Comparison of ENCODE assay signal across 11 mouse cellular contexts in genomic region chr6:66943367-66944189, GRCm38 (mm10). TPM values are rescaled to one million over a fixed set of nuclear protein-coding genes. Genes with fewer than 3 reads are reported as not detected.
A peak's percentile ranks its signal among the peaks of the same experiment; 100 is the strongest.
DNase-seq lines count a peak whose midpoint lies in the region; ATAC-seq and TF ChIP-seq lines count a peak whose summit lies in the region.
"Had no signal": no experiment of that assay in that cellular context is flagged by ENCODE, and none has a peak within 500 bp of the region (broad histone marks: within the 10 kb centered on the region; RNA-seq: fewer than 3 reads in every experiment).

No protein-coding gene starts in this region.

- no peaks in the 10 kb centered on the region for H3K36me3 ChIP-seq in heart, embryonic 10.5 days
- no peaks in the 10 kb centered on the region for H3K36me3 ChIP-seq in midbrain, embryonic 10.5 days
- no peaks in the 10 kb centered on the region for H3K36me3 ChIP-seq in midbrain, postnatal 0 days (ENCODE audit: insufficient read depth, low read length)
- H3K36me3 ChIP-seq in forebrain, embryonic 15.5 days, result no peaks in the 10 kb centered on the region
- H3K36me3 ChIP-seq in stomach, embryonic 16.5 days (ENCODE audit: control insufficient read depth, insufficient read depth, low read length), result no peaks in the 10 kb centered on the region
- H3K36me3 ChIP-seq: limb, embryonic 12.5 days had no signal

- H3K27me3 ChIP-seq in heart, embryonic 10.5 days (ENCODE audit: insufficient read depth, poor library complexity, severe bottlenecking), result no peaks in the 10 kb centered on the region
- no peaks in the 10 kb centered on the region for H3K27me3 ChIP-seq in midbrain, embryonic 10.5 days (ENCODE audit: low read depth, poor library complexity, severe bottlenecking)
- no peaks in the 10 kb centered on the region for H3K27me3 ChIP-seq in midbrain, postnatal 0 days (ENCODE audit: insufficient read depth, low read length)
- H3K27me3 ChIP-seq in forebrain, embryonic 15.5 days, result no peaks in the 10 kb centered on the region
- no peaks in the 10 kb centered on the region for H3K27me3 ChIP-seq in stomach, embryonic 16.5 days (ENCODE audit: control insufficient read depth, insufficient read depth, low read length)
- H3K27me3 ChIP-seq: limb, embryonic 12.5 days had no signal

- no peak overlapping the region for H3K9ac ChIP-seq in midbrain, postnatal 0 days (replicated peaks; ENCODE audit: low read length, poor library complexity, severe bottlenecking)
- H3K9ac ChIP-seq in forebrain, embryonic 15.5 days (replicated peaks), result no peak overlapping the region
- H3K9ac ChIP-seq in stomach, embryonic 16.5 days (ENCODE audit: low read length), result no peak overlapping the region
- H3K9ac ChIP-seq: limb, embryonic 12.5 days had no signal

- no peak for ATAC-seq in midbrain, postnatal 0 days (ENCODE audit: low FRiP score)
- ATAC-seq in forebrain, embryonic 15.5 days (replicated peaks), result peak; percentile 47; the same call in 1 of the 2 replicates
- ATAC-seq in stomach, embryonic 16.5 days (ENCODE audit: insufficient read depth, low FRiP score), result peak; percentile 71

- H3K4me2 ChIP-seq in midbrain, postnatal 0 days (ENCODE audit: low read depth, low read length, poor library complexity, severe bottlenecking), result no peak overlapping the region
- no peak overlapping the region for H3K4me2 ChIP-seq in forebrain, embryonic 15.5 days (replicated peaks)
- no peak overlapping the region for H3K4me2 ChIP-seq in stomach, embryonic 16.5 days (ENCODE audit: low read depth, low read length)
- H3K4me2 ChIP-seq: limb, embryonic 12.5 days had no signal

- peak overlapping the region; percentile 71 for H3K27ac ChIP-seq in heart, embryonic 10.5 days
- peak overlapping the region; percentile 59 for H3K27ac ChIP-seq in midbrain, embryonic 10.5 days (replicated peaks)
- no peak overlapping the region for H3K27ac ChIP-seq in midbrain, postnatal 0 days (ENCODE audit: low read depth, low read length)
- no peak overlapping the region for H3K27ac ChIP-seq in forebrain, embryonic 15.5 days (replicated peaks)
- H3K27ac ChIP-seq in stomach, embryonic 16.5 days (ENCODE audit: low read length), result peak overlapping the region; percentile 80; the same call in 1 of the 2 replicates
- H3K27ac ChIP-seq: layer of hippocampus, adult 2 months; limb, embryonic 12.5 days had no signal

- 65% methylated on average over 6 of the region's 6 CpGs for WGBS in heart, embryonic 10.5 days
- WGBS in midbrain, embryonic 10.5 days, result 41% methylated on average over 6 of the region's 6 CpGs
- 25% methylated on average over 6 of the region's 6 CpGs for WGBS in midbrain, postnatal 0 days
- 16% methylated on average over 6 of the region's 6 CpGs for WGBS in forebrain, embryonic 15.5 days
- WGBS in stomach, embryonic 16.5 days, result 38% methylated on average over 6 of the region's 6 CpGs

- peaks cover 33% of the 10 kb centered on the region; the same call in 1 of the 2 replicates for H3K4me1 ChIP-seq in heart, embryonic 10.5 days
- H3K4me1 ChIP-seq in midbrain, embryonic 10.5 days, result peaks cover 28% of the 10 kb centered on the region
- H3K4me1 ChIP-seq in midbrain, postnatal 0 days (ENCODE audit: insufficient read depth, low read length), result no peaks in the 10 kb centered on the region
- H3K4me1 ChIP-seq in forebrain, embryonic 15.5 days, result 0 out of 2 replicates have a peak, but pooled peaks cover 5% of the 10 kb centered on the region
- H3K4me1 ChIP-seq in stomach, embryonic 16.5 days (ENCODE audit: control insufficient read depth, insufficient read depth, low read length), result peaks cover 13% of the 10 kb centered on the region

- TF ChIP-seq CTCF in midbrain, postnatal 0 days (IDR thresholded peaks at IDR 0.05), result no peak

- H3K9me3 ChIP-seq in heart, embryonic 10.5 days, result no peaks in the 10 kb centered on the region
- H3K9me3 ChIP-seq in midbrain, embryonic 10.5 days (replicated peaks), result no peaks in the 10 kb centered on the region
- no peaks in the 10 kb centered on the region for H3K9me3 ChIP-seq in midbrain, postnatal 0 days (ENCODE audit: low read length)
- H3K9me3 ChIP-seq in forebrain, embryonic 15.5 days, result no peaks in the 10 kb centered on the region
- H3K9me3 ChIP-seq in stomach, embryonic 16.5 days (replicated peaks; ENCODE audit: control insufficient read depth, low read length), result no peaks in the 10 kb centered on the region
- H3K9me3 ChIP-seq: limb, embryonic 12.5 days had no signal

- DNase-seq in heart, embryonic 10.5 days (ENCODE audit: low spot score), result peak; percentile 76
- no peak for DNase-seq in heart, adult 18-20 months
- DNase-seq in midbrain, embryonic 10.5 days (ENCODE audit: low spot score), result no peak
- no peak for DNase-seq in midbrain, postnatal 0 days (ENCODE audit: low spot score)
- DNase-seq in frontal cortex, adult 2 months (ENCODE audit: extremely low spot score in 1 of 2, low spot score in 1 of 2), result no peak
- no peak for DNase-seq in spleen, adult 12 weeks (ENCODE audit: low spot score)
- DNase-seq: cerebellum, postnatal 36 days had no signal

- no peak overlapping the region for H3K4me3 ChIP-seq in heart, embryonic 10.5 days
- H3K4me3 ChIP-seq in midbrain, embryonic 10.5 days, result no peak overlapping the region
- no peak overlapping the region for H3K4me3 ChIP-seq in midbrain, postnatal 0 days (ENCODE audit: low read depth, low read length)
- no peak overlapping the region for H3K4me3 ChIP-seq in forebrain, embryonic 15.5 days
- no peak overlapping the region for H3K4me3 ChIP-seq in stomach, embryonic 16.5 days (replicated peaks; ENCODE audit: low read length)
- H3K4me3 ChIP-seq: layer of hippocampus, adult 2 months; limb, embryonic 12.5 days had no signal

RNA-seq across cellular contexts. Expression of gene Gng12, which starts 47.4 kb away (rescaled TPM):
- 60.0 and 60.9 TPM in 2 replicates for polyA plus RNA-seq in heart, embryonic 10.5 days (2016; fragmentation: Nextera tagmentation; extraction: Ambion mirVana)
- 10 to 100 TPM; 36.9 to 41.9 TPM for total RNA-seq in heart, adult 18-20 months (2021)
- polyA plus RNA-seq in midbrain, embryonic 10.5 days (2016; fragmentation: Nextera tagmentation; extraction: Ambion mirVana), result 42.8 and 50.3 TPM in 2 replicates
- total RNA-seq in midbrain, postnatal 0 days (2014; rRNA removed), result 37.9 and 43.3 TPM in 2 replicates
- 60.1 and 62.4 TPM in 2 replicates for polyA plus RNA-seq in midbrain, postnatal 0 days (2015; fragmentation: Nextera tagmentation; extraction: Ambion mirVana)
- 22.2 and 28.1 TPM in 2 replicates for polyA plus RNA-seq in forebrain, embryonic 15.5 days (2015; fragmentation: Nextera tagmentation; extraction: Ambion mirVana)
- 132 and 149 TPM in 2 replicates for polyA plus RNA-seq in stomach, embryonic 16.5 days (2015; fragmentation: Nextera tagmentation; extraction: Ambion mirVana)
- 40.5 and 49.5 TPM in 2 replicates for polyA plus RNA-seq in frontal cortex, adult 2 months (2012; rRNA removed)

Comparison
In these comparisons a context has a peak if more than half of its experiments do, and no peak if none do; other contexts are left out.
1. H3K27ac ChIP-seq: peak in heart, embryonic 10.5 days (single experiment), midbrain, embryonic 10.5 days (single experiment) and stomach, embryonic 16.5 days (single experiment); none in midbrain, postnatal 0 days (single experiment) and forebrain, embryonic 15.5 days (single experiment).